Mouse (Mus musculus): Measurements from ENCODE around the gene Mex3a.

- no peak for TF ChIP-seq TCF12 (IDR thresholded peaks at IDR 0.05; ENCODE audit: insufficient read depth, poor library complexity, severe bottlenecking)
- no peak for TF ChIP-seq CEBPB (IDR thresholded peaks at IDR 0.05; ENCODE audit: insufficient read depth, poor library complexity, severe bottlenecking)
- TF ChIP-seq POLR2A (IDR thresholded peaks at IDR 0.05; ENCODE audit: insufficient read length, low read depth): no peak
- no peak for TF ChIP-seq USF1 (IDR thresholded peaks at IDR 0.05; ENCODE audit: low read depth)
- no peak for TF ChIP-seq REST (IDR thresholded peaks at IDR 0.05; ENCODE audit: insufficient read depth, insufficient read length)
- TF ChIP-seq MAX (IDR thresholded peaks at IDR 0.05; ENCODE audit: low read depth): no peak
- no peak for TF ChIP-seq E2F4 (IDR thresholded peaks at IDR 0.05; ENCODE audit: insufficient read depth)
- no peak for TF ChIP-seq MYOD1 (IDR thresholded peaks at IDR 0.05; ENCODE audit: control insufficient read depth in 1 of 3, insufficient read length in 2 of 3, low read depth in 2 of 3)
- no peak for TF ChIP-seq MYOG (IDR thresholded peaks at IDR 0.05; ENCODE audit: control insufficient read depth in 1 of 3, insufficient read depth in 1 of 3, insufficient read length in 2 of 3, low read depth in 2 of 3)
Measured at GRCm38 (mm10) chr3:88538271-88539145, 6.3 kb downstream of the Mex3a start.

Data from myocyte (in vitro differentiated cells).